Mouse (Mus musculus): ENCODE measurements around the gene Ank. TPM values are rescaled to one million over a fixed set of nuclear protein-coding genes. Genes with fewer than 3 reads are reported as not detected.
A peak's percentile ranks its signal among the peaks of the same experiment; 100 is the strongest.

The Ank gene
- total and polyA plus RNA-seq, 3 experiments = 0.04 to 0.15 TPM; not detected in 1

DNA sequence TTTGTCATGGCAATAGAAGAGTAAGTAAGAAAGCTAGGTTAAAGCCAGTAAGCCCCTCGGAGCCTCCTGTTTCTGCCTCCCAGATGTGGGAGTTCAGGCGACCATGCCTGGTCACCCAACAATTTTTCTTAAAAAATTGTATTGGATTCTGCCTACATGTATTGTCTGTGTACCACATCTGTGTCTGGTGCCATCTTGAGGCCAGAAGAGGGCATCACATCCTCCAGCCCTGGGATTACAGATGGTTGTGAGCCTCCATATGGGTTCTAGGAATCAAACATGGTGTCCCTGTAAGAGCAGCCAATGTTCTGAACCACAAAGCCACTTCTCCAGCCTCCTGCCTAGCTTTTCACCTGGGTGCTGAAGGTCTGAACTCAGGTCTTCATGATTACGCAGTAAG is 176.4 kb downstream of the Ank start:
- TF ChIP-seq CTCF (IDR thresholded peaks at IDR 0.05 in 2 of 3, conservative IDR thresholded peaks at IDR 0.05 in 1 of 3; ENCODE audit: control insufficient read depth in 1 of 3, insufficient read depth in 1 of 3, low read depth in 2 of 3, low read length in 3 of 3, poor library complexity in 1 of 3, severe bottlenecking in 1 of 3) (peak; percentile 79 to 82 (median 79)), SIN3A (IDR thresholded peaks at IDR 0.05; ENCODE audit: low read length) (no peak), CHD1 (IDR thresholded peaks at IDR 0.05; ENCODE audit: low read depth, low read length) (no peak), CHD2 (IDR thresholded peaks at IDR 0.05; ENCODE audit: low read length) (no peak), ELF1 (IDR thresholded peaks at IDR 0.05; ENCODE audit: low read depth, low read length) (no peak), TCF12 (IDR thresholded peaks at IDR 0.05; ENCODE audit: low read depth, low read length) (no peak), KAT2A (conservative IDR thresholded peaks at IDR 0.05; ENCODE audit: low read depth, low read length) (no peak), USF2 (IDR thresholded peaks at IDR 0.05; ENCODE audit: borderline replicate concordance in 1 of 2, insufficient read depth in 1 of 2, low read depth in 1 of 2, low read length in 2 of 2) (no peak), MAFK (IDR thresholded peaks at IDR 0.05; ENCODE audit: borderline replicate concordance, low read depth, low read length) (no peak), TBP (IDR thresholded peaks at IDR 0.05; ENCODE audit: low read depth, low read length) (no peak), GATA1 (IDR thresholded peaks at IDR 0.05; ENCODE audit: low read depth, low read length) (no peak), RAD21 (IDR thresholded peaks at IDR 0.05; ENCODE audit: low read depth, low read length) (peak; percentile 77), USF1 (IDR thresholded peaks at IDR 0.05; ENCODE audit: low read depth, low read length) (no peak), UBTF (IDR thresholded peaks at IDR 0.05; ENCODE audit: borderline replicate concordance, insufficient read depth, low read depth, low read length) (no peak), ZMIZ1 (IDR thresholded peaks at IDR 0.05; ENCODE audit: low read depth, low read length) (no peak), MYB (IDR thresholded peaks at IDR 0.05; ENCODE audit: low read depth, low read length) (no peak), ZC3H11A (IDR thresholded peaks at IDR 0.05; ENCODE audit: low read depth, low read length) (peak; percentile 74), SMC3 (IDR thresholded peaks at IDR 0.05; ENCODE audit: low read depth, low read length) (peak; percentile 85), ZKSCAN1 (IDR thresholded peaks at IDR 0.05; ENCODE audit: low read depth, low read length) (no peak), EP300 (IDR thresholded peaks at IDR 0.05; ENCODE audit: low read depth in 1 of 2, low read length in 2 of 2) (no peak)
- no peak overlapping the region for H3K27ac ChIP-seq (ENCODE audit: control insufficient read depth, low read depth, low read length)
- no peaks in the 10 kb centered on the region for H3K79me2 ChIP-seq (ENCODE audit: control insufficient read depth, insufficient read depth, low read length, poor library complexity)
- no peaks in the 10 kb centered on the region for H3K36me3 ChIP-seq (ENCODE audit: control insufficient read depth in 1 of 2, insufficient read depth in 2 of 2, low read length in 2 of 2)
- DNase-seq (ENCODE audit: low read depth, low spot score) = peak; percentile 72
- H3K27me3 ChIP-seq (ENCODE audit: control insufficient read depth in 1 of 2, insufficient read depth in 2 of 2, low read length in 2 of 2) = no peaks in the 10 kb centered on the region
- no peak overlapping the region for H3K9ac ChIP-seq (ENCODE audit: control insufficient read depth, low read depth, low read length, poor library complexity, severe bottlenecking)
- H3K4me3 ChIP-seq (ENCODE audit: control insufficient read depth in 1 of 2, insufficient read depth in 1 of 2, low read depth in 2 of 2, low read length in 2 of 2) = no peak overlapping the region
- no peaks in the 10 kb centered on the region for H3K9me3 ChIP-seq (replicated peaks; ENCODE audit: insufficient read depth, low read length)
- no peaks in the 10 kb centered on the region for H3K4me1 ChIP-seq (ENCODE audit: control insufficient read depth in 1 of 2, insufficient read depth in 2 of 2, low read length in 2 of 2)

Other genes with a start within 250 kb of the Ank start
- gene Otulin, start 164.0 kb downstream of the Ank start, total RNA-seq (2012; rRNA removed) = 64.2 and 65.5 TPM in 2 replicates
- gene Otulin, start 164.0 kb downstream of the Ank start, polyA plus RNA-seq (2012; ENCODE audit: insufficient read depth in 1 of 2, insufficient read length in 2 of 2, low read depth in 1 of 2, low replicate concordance in 2 of 2, missing spikeins in 1 of 2) = 10 to 100 TPM in 1 of 2 experiments, not detected in 1; 70.6 TPM
- 0.42 and 0.50 TPM in 2 replicates for gene Otulinl, start 214.9 kb downstream of the Ank start, total RNA-seq (2012; rRNA removed)
- gene Otulinl, start 214.9 kb downstream of the Ank start, polyA plus RNA-seq (2012; ENCODE audit: insufficient read depth in 1 of 2, insufficient read length in 2 of 2, low read depth in 1 of 2, low replicate concordance in 2 of 2, missing spikeins in 1 of 2) = under 1 TPM in 1 of 2 experiments, not detected in 1; 0.14 TPM

Measured in MEL (cell line).